Mouse (Mus musculus): ENCODE results near the gene Skp2. TPM values are rescaled to one million over a fixed set of nuclear protein-coding genes. Genes with fewer than 3 reads are reported as not detected.

Gene Skp2
- 21.6 and 24.4 TPM in 2 replicates for total RNA-seq (2015)
- total RNA-seq (2017): 23.1 and 23.3 TPM in 2 replicates

- ATAC-seq (replicated peaks; ENCODE audit: poor library complexity): no peak
Measured at GRCm38 (mm10) chr15:9155325-9155724, at the start of gene Skp2. Skp2 (minus strand) TSS chr15:9155425.

GRCm38 (mm10) chr15:9198421-9198820 is 43.2 kb upstream of the Skp2 start:
- peak; percentile 76 for ATAC-seq (replicated peaks; ENCODE audit: poor library complexity)

GRCm38 (mm10) chr15:9192685-9193084 is 37.5 kb upstream of the Skp2 start:
- peak; percentile 74 for ATAC-seq (replicated peaks; ENCODE audit: poor library complexity)

GRCm38 (mm10) chr15:9189796-9190195 is 34.6 kb upstream of the Skp2 start:
- ATAC-seq (replicated peaks; ENCODE audit: poor library complexity): no peak

- ATAC-seq (replicated peaks; ENCODE audit: poor library complexity): no peak
Measured at GRCm38 (mm10) chr15:9183995-9184394, 28.8 kb upstream of the Skp2 start.

GRCm38 (mm10) chr15:9177038-9177437 is 21.8 kb upstream of the Skp2 start:
- no peak for ATAC-seq (replicated peaks; ENCODE audit: poor library complexity)

- no peak for ATAC-seq (replicated peaks; ENCODE audit: poor library complexity)
Measured at GRCm38 (mm10) chr15:9164125-9164524, 8.9 kb upstream of the Skp2 start.

- ATAC-seq (replicated peaks; ENCODE audit: poor library complexity): no peak
Measured at GRCm38 (mm10) chr15:9162557-9163070, 7.4 kb upstream of the Skp2 start.

GRCm38 (mm10) chr15:9140684-9141171 is 14.5 kb downstream of the Skp2 start:
- peak; percentile 58 for ATAC-seq (replicated peaks; ENCODE audit: poor library complexity)

- peak; percentile 99 for ATAC-seq (replicated peaks; ENCODE audit: poor library complexity)
Measured at GRCm38 (mm10) chr15:9140252-9140680, 15.0 kb downstream of the Skp2 start, which contains the start of gene Lmbrd2. Lmbrd2 (plus strand) TSS chr15:9140550.

GRCm38 (mm10) chr15:9139447-9139846 is 15.8 kb downstream of the Skp2 start:
- no peak for ATAC-seq (replicated peaks; ENCODE audit: poor library complexity)

- ATAC-seq (replicated peaks; ENCODE audit: poor library complexity): no peak
Measured at GRCm38 (mm10) chr15:9134891-9135507, 20.2 kb downstream of the Skp2 start.

GRCm38 (mm10) chr15:9132693-9133443 is 22.4 kb downstream of the Skp2 start:
- no peak for ATAC-seq (replicated peaks; ENCODE audit: poor library complexity)

GRCm38 (mm10) chr15:9131499-9131888 is 23.7 kb downstream of the Skp2 start:
- ATAC-seq (replicated peaks; ENCODE audit: poor library complexity): peak; percentile 95

- ATAC-seq (replicated peaks; ENCODE audit: poor library complexity): no peak
Measured at GRCm38 (mm10) chr15:9130772-9131498, 24.3 kb downstream of the Skp2 start.

GRCm38 (mm10) chr15:9127051-9127791 is 28.0 kb downstream of the Skp2 start:
- no peak for ATAC-seq (replicated peaks; ENCODE audit: poor library complexity)

GRCm38 (mm10) chr15:9124856-9125255 is 30.4 kb downstream of the Skp2 start:
- ATAC-seq (replicated peaks; ENCODE audit: poor library complexity): no peak

GRCm38 (mm10) chr15:9122989-9123388 is 32.2 kb downstream of the Skp2 start:
- peak; percentile 45 for ATAC-seq (replicated peaks; ENCODE audit: poor library complexity)

GRCm38 (mm10) chr15:9120081-9120480 is 35.1 kb downstream of the Skp2 start:
- ATAC-seq (replicated peaks; ENCODE audit: poor library complexity): peak; percentile 94

- no peak for ATAC-seq (replicated peaks; ENCODE audit: poor library complexity)
Measured at GRCm38 (mm10) chr15:9118852-9119251, 36.4 kb downstream of the Skp2 start.

GRCm38 (mm10) chr15:9114599-9114998 is 40.6 kb downstream of the Skp2 start:
- no peak for ATAC-seq (replicated peaks; ENCODE audit: poor library complexity)
